Comparison of ENCODE assay signal across 8 mouse cellular contexts in the genomic region with DNA sequence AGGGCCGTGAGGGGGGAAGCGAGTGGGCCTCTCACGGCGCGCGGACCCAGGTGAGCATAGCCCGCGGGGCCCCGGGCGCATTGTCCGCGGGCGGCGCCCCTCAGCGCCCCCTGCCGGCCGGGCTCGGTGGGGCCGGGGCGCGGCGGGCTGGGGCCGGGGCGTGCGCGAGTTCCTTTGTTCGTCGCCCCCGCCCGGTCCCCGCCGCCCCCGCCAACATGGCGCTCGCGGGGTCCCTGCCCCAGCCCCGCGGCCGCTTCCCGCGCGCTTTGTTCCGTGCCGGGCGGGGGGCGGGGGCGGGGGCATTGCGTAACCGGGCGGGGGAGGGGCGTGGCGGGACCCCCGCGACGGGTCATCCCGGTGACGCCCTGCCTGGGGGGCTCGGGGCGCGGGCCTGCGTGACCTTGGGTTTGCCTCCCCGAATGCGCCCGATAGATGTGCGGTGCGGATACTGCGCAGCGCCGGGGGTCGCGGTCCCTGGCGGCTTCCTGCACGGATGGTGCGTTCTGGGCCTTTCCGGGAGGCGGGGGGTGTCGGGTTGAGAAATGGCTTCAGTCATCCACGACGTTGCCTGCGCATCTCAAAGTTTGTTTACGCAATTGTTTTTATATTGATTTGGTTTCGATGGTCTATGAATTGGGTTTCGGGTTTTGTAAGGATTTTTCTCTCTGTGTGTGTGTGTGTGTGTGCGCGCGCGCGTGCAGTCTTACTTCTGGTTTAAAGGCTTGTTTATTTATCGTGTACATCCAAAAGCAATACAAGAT. TPM values are rescaled to one million over a fixed set of nuclear protein-coding genes. Genes with fewer than 3 reads are reported as not detected.
DNase-seq lines count a peak whose midpoint lies in the region; ATAC-seq and TF ChIP-seq lines count a peak whose summit lies in the region.

No protein-coding gene starts in this region.

- peak overlapping the region; percentile 94 for H3K27ac ChIP-seq in hindbrain, embryonic 16.5 days (ENCODE audit: low read depth, low read length)
- peak overlapping the region; percentile 95 for H3K27ac ChIP-seq in left cerebral cortex, adult 2 months

- DNase-seq in MN1 (ENCODE audit: low spot score) = peak; percentile 66
- peak; percentile 81 to 82 for DNase-seq in cerebellum, postnatal 10 days
- DNase-seq in gastrocnemius, adult 18-20 months (ENCODE audit: low spot score) = peak; percentile 10
- peak; percentile 55 to 60 for DNase-seq in left cerebral cortex, adult 2 months (ENCODE audit: extremely low spot score in 1 of 2, low spot score in 2 of 2)
- peak; percentile 71 to 73 for DNase-seq in lung, postnatal 4 days
- DNase-seq in retina, postnatal 1 day = peak; percentile 70
- peak; percentile 85 for DNase-seq in thymus, postnatal 4 days

- peak; percentile 55 for ATAC-seq in hindbrain, embryonic 16.5 days

- H3K9me3 ChIP-seq in hindbrain, embryonic 16.5 days (ENCODE audit: control insufficient read depth, low read length) = no peaks in the 10 kb centered on the region

- peak overlapping the region; percentile 65 for H3K4me3 ChIP-seq in hindbrain, embryonic 16.5 days (ENCODE audit: low read length)
- H3K4me3 ChIP-seq in left cerebral cortex, adult 2 months = peak overlapping the region; percentile 84

- H3K4me2 ChIP-seq in hindbrain, embryonic 16.5 days (ENCODE audit: low read length) = peak overlapping the region; percentile 52

- H3K27me3 ChIP-seq in hindbrain, embryonic 16.5 days (replicated peaks; ENCODE audit: control insufficient read depth, insufficient read depth, low read length) = no peaks in the 10 kb centered on the region

- no peaks in the 10 kb centered on the region for H3K36me3 ChIP-seq in hindbrain, embryonic 16.5 days (ENCODE audit: control insufficient read depth, insufficient read depth, low read length)

- TF ChIP-seq CTCF in left cerebral cortex, adult 2 months (IDR thresholded peaks at IDR 0.05) = peak; percentile 52

- intact Hi-C loops in left cerebral cortex, adult 2 months (cut with DNase I) = loop anchor here (5.0 to 10.0 kb wide), 3 partner anchors 154 to 544 kb away; a partner anchor contains a TSS

- WGBS in hindbrain, embryonic 16.5 days = 2% methylated on average over 32 of the region's 89 CpGs

- H3K4me1 ChIP-seq in hindbrain, embryonic 16.5 days (ENCODE audit: control insufficient read depth, insufficient read depth, low read depth, low read length) = peaks cover 22% of the 10 kb centered on the region

- peak overlapping the region; percentile 92 for H3K9ac ChIP-seq in hindbrain, embryonic 16.5 days (ENCODE audit: low read depth, low read length)

RNA-seq across cellular contexts. Expression of a gene that starts 0.5 kb away (rescaled TPM):
- total RNA-seq in gastrocnemius, adult 18-20 months (2021) = 10 to 100 TPM; 14.6 to 19.2 TPM
- polyA plus RNA-seq in hindbrain, embryonic 16.5 days (2015; fragmentation: Nextera tagmentation; extraction: Ambion mirVana) = 145 and 158 TPM in 2 replicates
- total RNA-seq in left cerebral cortex, adult 2 months (2021) = 100 to 1,000 TPM; 163 to 175 TPM

Comparison
In these comparisons a context has a peak if more than half of its experiments do, and no peak if none do; other contexts are left out.
1. Peak in every context shown above with its lines: DNase-seq, ATAC-seq, H3K4me3 ChIP-seq and H3K27ac ChIP-seq.
2. DNase-seq: peak in every context shown above with its lines; median percentile 85 in thymus, postnatal 4 days; 82 in cerebellum, postnatal 10 days; 72 in lung, postnatal 4 days; 70 in retina, postnatal 1 day; 66 in MN1; 58 in left cerebral cortex, adult 2 months; 10 in gastrocnemius, adult 18-20 months.
3. RNA of a gene that starts 0.5 kb away (total RNA-seq): 163 to 175 TPM in left cerebral cortex, adult 2 months; 14.6 to 19.2 TPM in gastrocnemius, adult 18-20 months; every median in the first group is over 4 times any median in the second.